Mouse (Mus musculus) G1E (cell line): ENCODE results near the gene Maml2. TPM values are rescaled to one million over a fixed set of nuclear protein-coding genes. Genes with fewer than 3 reads are reported as not detected.

Source experiments
- ATAC-seq: 2 replicates; pipeline ENCODE4 v1.8.0; 2016; ENCODE audit warnings: mild to moderate bottlenecking; ENCODE audit not compliant: insufficient number of reproducible peaks, poor library complexity, low FRiP score, severe bottlenecking; ENCODE audit errors: extremely low read depth
- DNase-seq: peaks from one replicate; pipeline ENCODE4 v3.0.0; 2012; ENCODE audit warnings: low spot score
- H3K27me3 ChIP-seq: 2 replicates; pipeline ENCODE4 v1.6.1; 2012; ENCODE audit warnings: mild to moderate bottlenecking, low read length, inconsistent platforms; ENCODE audit not compliant: insufficient read depth
- H3K36me3 ChIP-seq: replicated peaks from 2 replicates; pipeline ENCODE3; 2012; ENCODE audit warnings: mild to moderate bottlenecking, inconsistent platforms
- H3K4me1 ChIP-seq: 2 replicates; pipeline ENCODE4 v1.6.1; 2012; ENCODE audit warnings: low read depth, low read length, inconsistent platforms, mixed read lengths; ENCODE audit not compliant: insufficient read depth
- H3K4me3 ChIP-seq: 2 replicates; pipeline ENCODE4 v1.5.1; 2012; ENCODE audit warnings: low read depth, mild to moderate bottlenecking, inconsistent platforms, low read length, moderate library complexity, mixed read lengths
- H3K9me3 ChIP-seq: replicated peaks from 2 replicates; pipeline ENCODE4 v1.6.1; 2012; ENCODE audit warnings: inconsistent platforms
- CTCF ChIP-seq: IDR thresholded peaks from 2 replicates; pipeline ENCODE4 v1.5.1; 2012; ENCODE audit warnings: low read depth, low read length, inconsistent platforms, mixed read lengths
- GATA1 ChIP-seq: IDR thresholded peaks from 2 replicates; pipeline ENCODE4 v1.6.1; 2012; ENCODE audit warnings: borderline replicate concordance, low read length, inconsistent platforms, mixed read lengths
- GATA2 ChIP-seq: IDR thresholded peaks from 2 replicates; pipeline ENCODE4 v1.6.1; 2012; ENCODE audit warnings: low read depth, low read length, inconsistent platforms, borderline replicate concordance
- POLR2AphosphoS5 ChIP-seq: IDR thresholded peaks from 2 replicates; pipeline ENCODE4 v1.6.1; 2012; ENCODE audit warnings: low read depth, low read length, inconsistent platforms; ENCODE audit not compliant: insufficient replicate concordance
- TAL1 ChIP-seq: conservative IDR thresholded peaks from 2 replicates; pipeline ENCODE4 v1.6.1; 2012; ENCODE audit warnings: low read depth, low read length, inconsistent platforms, mixed read lengths
- polyA plus RNA-seq: library from polyadenylated mRNA; stranded (reverse); fragments of >175 nt; gene quantifications from 2 replicates; pipeline ENCODE4 v1.2.3, GENCODE M21; 2012
- total RNA-seq, 2 experiments: library from RNA; stranded (forward) in 1 of 2; stranded (reverse) in 1 of 2; fragments of 200-1000 nt in 1 of 2; fragments of >200 nt in 1 of 2; fragmentation: Nextera tagmentation in 1 of 2; gene quantifications; 2 replicates each; pipeline ENCODE4 v1.2.3; 2014 to 2017

Maml2 gene
- total and polyA plus RNA-seq, 3 experiments = 0.25 to 5.4 (median 1.3) TPM

- no peaks in the 10 kb centered on the region for H3K9me3 ChIP-seq
- TF ChIP-seq POLR2AphosphoS5 (no peak), TAL1 (no peak), CTCF (no peak), GATA1 (no peak), GATA2 (no peak)
- no peaks in the 10 kb centered on the region for H3K36me3 ChIP-seq
- ATAC-seq = no peak
- no peak overlapping the region for H3K4me3 ChIP-seq
- DNase-seq = no peak
- H3K4me1 ChIP-seq = peaks cover 30% of the 10 kb centered on the region
- peaks cover 2% of the 10 kb centered on the region for H3K27me3 ChIP-seq
These were observed 301.5 kb downstream of the Maml2 start for GRCm38 (mm10) chr9:13599334-13599614.

DNA sequence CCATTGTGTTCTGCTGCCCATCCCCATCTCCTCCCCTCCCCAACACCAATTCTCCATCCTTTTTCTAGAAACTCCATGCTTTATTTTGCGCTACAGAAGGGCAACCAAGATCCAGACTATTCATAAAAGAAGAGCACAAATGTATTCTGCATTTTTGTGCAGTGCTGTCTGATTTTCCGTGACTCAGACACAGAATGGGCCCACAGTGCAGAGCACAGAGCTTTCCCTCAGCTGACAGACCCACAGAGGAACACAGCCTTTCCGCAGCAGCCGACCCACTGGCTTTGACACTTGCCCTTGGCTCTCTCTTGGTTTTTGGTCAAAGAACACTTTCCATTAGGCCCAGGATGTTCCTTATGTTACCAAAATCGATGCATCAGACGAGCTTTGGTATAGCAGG lies 302.0 kb downstream of the Maml2 start:
- Histone ChIP-seq H3K27me3 (peaks cover 2% of the 10 kb centered on the region), H3K36me3 (no peaks in the 10 kb centered on the region), H3K9me3 (no peaks in the 10 kb centered on the region), H3K4me3 (no peak overlapping the region), H3K4me1 (peaks cover 30% of the 10 kb centered on the region)
- TF ChIP-seq GATA1 = no peak
- TF ChIP-seq TAL1 = no peak
- TF ChIP-seq CTCF = no peak
- no peak for TF ChIP-seq POLR2AphosphoS5
- no peak for TF ChIP-seq GATA2
- DNase-seq (no peak), ATAC-seq (no peak)

- DNase-seq (no peak), ATAC-seq (no peak)
- no peaks in the 10 kb centered on the region for H3K9me3 ChIP-seq
- TF ChIP-seq GATA1 (no peak), CTCF (no peak), TAL1 (no peak), POLR2AphosphoS5 (no peak), GATA2 (no peak)
- no peaks in the 10 kb centered on the region for H3K36me3 ChIP-seq
- H3K27me3 ChIP-seq = peaks cover 2% of the 10 kb centered on the region
- no peak overlapping the region for H3K4me3 ChIP-seq
- H3K4me1 ChIP-seq = peaks cover 24% of the 10 kb centered on the region
These were observed 304.0 kb downstream of the Maml2 start for GRCm38 (mm10) chr9:13601729-13602128.

DNA sequence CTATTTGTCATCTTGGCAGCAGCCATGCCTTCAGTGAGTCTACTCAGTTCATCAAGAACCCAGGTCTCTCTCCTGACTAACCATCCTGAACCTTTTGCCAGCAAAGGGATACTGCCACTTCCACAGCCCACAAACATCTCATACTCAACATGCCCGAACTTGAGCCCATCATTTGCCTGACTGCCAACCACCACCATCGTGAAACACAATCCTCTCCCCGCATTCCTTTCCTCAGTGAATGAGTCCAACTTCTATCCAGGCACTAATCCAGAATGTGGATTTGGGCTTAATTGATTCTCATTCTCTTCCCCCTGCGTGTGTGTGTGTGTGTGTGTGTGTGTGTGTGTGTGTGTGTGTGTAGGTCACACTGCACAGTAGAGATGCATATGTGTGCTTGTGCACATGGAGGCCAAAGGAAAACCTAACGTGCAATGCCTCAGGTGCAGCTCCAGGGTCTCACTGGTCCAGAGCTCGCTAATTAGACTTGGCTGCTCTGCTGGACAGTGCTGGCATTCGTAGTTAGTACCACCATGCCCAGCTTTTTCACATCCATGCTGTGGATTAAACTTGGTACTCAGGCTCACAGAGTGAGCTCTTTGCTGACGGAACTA lies 305.9 kb downstream of the Maml2 start:
- Histone ChIP-seq H3K36me3 (no peaks in the 10 kb centered on the region), H3K9me3 (no peaks in the 10 kb centered on the region), H3K4me3 (no peak overlapping the region), H3K4me1 (peaks cover 13% of the 10 kb centered on the region), H3K27me3 (peaks cover 2% of the 10 kb centered on the region)
- ATAC-seq (no peak), DNase-seq (no peak)
- TF ChIP-seq TAL1 (no peak), CTCF (no peak), GATA2 (no peak), GATA1 (no peak), POLR2AphosphoS5 (no peak)

- DNase-seq (no peak), ATAC-seq (no peak)
- H3K9me3 ChIP-seq = no peaks in the 10 kb centered on the region
- H3K36me3 ChIP-seq = no peaks in the 10 kb centered on the region
- no peak overlapping the region for H3K4me3 ChIP-seq
- H3K27me3 ChIP-seq = no peaks in the 10 kb centered on the region; the same call in 1 of the 2 replicates
- no peak for TF ChIP-seq GATA1
- no peak for TF ChIP-seq GATA2
- no peak for TF ChIP-seq CTCF
- TF ChIP-seq TAL1 = no peak
- no peak for TF ChIP-seq POLR2AphosphoS5
- H3K4me1 ChIP-seq = no peaks in the 10 kb centered on the region
These were observed 309.9 kb downstream of the Maml2 start for GRCm38 (mm10) chr9:13607609-13608185.

DNA sequence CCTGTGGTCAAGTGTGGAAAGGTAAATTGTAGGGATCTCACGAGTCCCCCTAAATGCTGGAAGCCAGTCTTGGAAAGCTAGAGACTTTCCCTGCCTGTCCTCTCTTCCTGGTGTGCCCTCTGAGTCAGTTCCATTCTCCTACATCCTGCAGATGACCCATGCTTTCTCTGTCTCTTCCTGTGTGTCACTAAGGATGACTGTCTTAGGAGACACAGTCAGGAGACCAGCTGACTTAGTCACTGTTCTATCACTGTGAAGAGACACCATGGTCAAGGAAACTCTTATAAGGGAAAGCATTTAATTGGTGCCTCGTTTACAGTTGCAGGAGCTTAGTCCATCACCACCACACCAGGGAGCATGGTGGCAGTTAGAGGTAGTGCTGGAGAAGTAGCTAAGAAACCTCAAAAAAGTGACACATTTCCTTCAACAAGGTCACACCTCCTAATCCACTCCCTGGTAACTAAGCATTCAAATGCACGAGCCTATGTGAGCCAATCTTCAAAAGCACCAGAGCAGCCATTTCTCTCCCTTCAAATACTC lies 310.8 kb downstream of the Maml2 start:
- H3K36me3 ChIP-seq = no peaks in the 10 kb centered on the region
- no peaks in the 10 kb centered on the region for H3K9me3 ChIP-seq
- H3K27me3 ChIP-seq = no peaks in the 10 kb centered on the region; the same call in 1 of the 2 replicates
- no peaks in the 10 kb centered on the region for H3K4me1 ChIP-seq
- H3K4me3 ChIP-seq = no peak overlapping the region
- ATAC-seq (no peak), DNase-seq (no peak)
- TF ChIP-seq GATA2 = no peak
- TF ChIP-seq CTCF = no peak
- TF ChIP-seq TAL1 = no peak

- ATAC-seq (no peak), DNase-seq (no peak)
- no peaks in the 10 kb centered on the region for H3K36me3 ChIP-seq
- H3K27me3 ChIP-seq = no peaks in the 10 kb centered on the region; the same call in 1 of the 2 replicates
- TF ChIP-seq GATA1 (no peak), GATA2 (no peak), TAL1 (no peak), CTCF (no peak), POLR2AphosphoS5 (no peak)
- no peaks in the 10 kb centered on the region for H3K4me1 ChIP-seq
- H3K9me3 ChIP-seq = no peaks in the 10 kb centered on the region
- no peak overlapping the region for H3K4me3 ChIP-seq
These were observed 313.8 kb downstream of the Maml2 start for GRCm38 (mm10) chr9:13611561-13611960.
